Mouse (Mus musculus) spleen, adult 2 months (tissue): Measurements from ENCODE around the gene Gm45713. TPM values are rescaled to one million over a fixed set of nuclear protein-coding genes. Genes with fewer than 3 reads are reported as not detected.
"Not testable (repeated sequence)": the region's sequence is repeated elsewhere in the genome, so short reads cannot be mapped to it uniquely, and the experiment has no call there.

ENCODE experiments used
- DNase-seq, 2 experiments: peaks; one replicate each; pipeline versions ENCODE4 v3.0.0 to v3.0.0-alpha.2; 2012 to 2021; ENCODE audit warnings: low spot score in 2 of 2, low read depth in 1 of 2
- H3K27ac ChIP-seq: fragments of 200-500 bp; 2 replicates; pipeline ENCODE4 v1.5.1; 2012; ENCODE audit warnings: low read length, inconsistent platforms; ENCODE audit not compliant: insufficient read depth
- H3K27me3 ChIP-seq: fragments of 200-500 bp; 2 replicates; pipeline ENCODE4 v1.6.1; 2012; ENCODE audit warnings: mild to moderate bottlenecking, moderate library complexity, low read length, inconsistent platforms; ENCODE audit not compliant: control insufficient read depth, insufficient read depth
- H3K36me3 ChIP-seq: fragments of 200-500 bp; 2 replicates; pipeline ENCODE4 v1.6.1; 2012; ENCODE audit warnings: mild to moderate bottlenecking, low read length, inconsistent platforms; ENCODE audit not compliant: control insufficient read depth, insufficient read depth
- H3K4me1 ChIP-seq: fragments of 200-500 bp; 2 replicates; pipeline ENCODE4 v1.6.1; 2011; ENCODE audit warnings: inconsistent platforms; ENCODE audit not compliant: control insufficient read depth, insufficient read depth, insufficient read length
- H3K4me3 ChIP-seq: fragments of 200-500 bp; 2 replicates; pipeline ENCODE4 v1.5.1; 2011; ENCODE audit warnings: mild to moderate bottlenecking, inconsistent platforms; ENCODE audit not compliant: insufficient read depth, insufficient read length; ENCODE audit errors: extremely low read depth
- CTCF ChIP-seq: fragments of 200-500 bp; IDR thresholded peaks from 2 replicates; pipeline ENCODE4 v1.5.1; 2011; ENCODE audit warnings: mild to moderate bottlenecking, inconsistent platforms; ENCODE audit not compliant: insufficient read depth, insufficient read length, insufficient replicate concordance; ENCODE audit errors: extremely low read depth
- POLR2A ChIP-seq: fragments of 200-500 bp; IDR thresholded peaks from 2 replicates; pipeline ENCODE4 v1.6.1; 2011; ENCODE audit warnings: low read depth, low read length, inconsistent platforms
- WGBS: fragments of 180-500 bp; shearing (Covaris S2); methylation state at CpG from one replicate; pipeline ENCODE4 v1.1.7; 2018; 5-methylcytosine and 5-hydroxymethylcytosine counted together
- polyA plus RNA-seq: library from polyadenylated mRNA; depleted of rRNA; stranded (reverse); fragments of >200 nt; gene quantifications from 2 replicates; pipeline ENCODE4 v1.2.3, GENCODE M21; 2012

Gene Gm45713
- polyA plus RNA-seq, 1 experiment = 0.70 TPM

DNA sequence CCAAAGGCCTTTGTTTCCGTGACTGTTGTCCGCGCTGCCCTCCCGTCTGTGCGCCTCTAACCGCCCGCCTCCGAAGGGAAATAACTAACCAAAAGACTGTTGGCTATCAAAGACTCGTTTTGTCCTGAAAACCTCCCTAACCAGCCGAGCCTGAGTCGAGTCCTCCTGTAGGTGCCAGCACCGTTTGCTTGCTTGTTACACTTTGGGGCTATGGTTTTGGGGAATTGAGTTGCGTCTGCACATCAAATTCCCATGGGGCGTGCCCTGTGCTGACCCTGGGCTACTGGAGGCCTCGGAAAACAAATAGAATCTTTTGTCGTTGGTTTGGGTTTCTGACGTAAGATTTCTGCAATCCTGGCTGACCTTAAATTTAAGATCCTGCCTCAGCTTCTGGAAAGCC lies 6.7 kb downstream of the Gm45713 start:
- peaks cover 29% of the 10 kb centered on the region for H3K36me3 ChIP-seq
- 3% methylated on average over 17 of the region's 17 CpGs for WGBS
- no peaks in the 10 kb centered on the region for H3K27me3 ChIP-seq
- DNase-seq = no peak
- H3K4me3 ChIP-seq = peak overlapping the region; percentile 60
- H3K27ac ChIP-seq = peak overlapping the region; percentile 85
- no peak for TF ChIP-seq CTCF
- no peak; the same call in 1 of the 2 replicates for TF ChIP-seq POLR2A
- peaks cover 3% of the 10 kb centered on the region; the same call in 1 of the 2 replicates for H3K4me1 ChIP-seq

DNA sequence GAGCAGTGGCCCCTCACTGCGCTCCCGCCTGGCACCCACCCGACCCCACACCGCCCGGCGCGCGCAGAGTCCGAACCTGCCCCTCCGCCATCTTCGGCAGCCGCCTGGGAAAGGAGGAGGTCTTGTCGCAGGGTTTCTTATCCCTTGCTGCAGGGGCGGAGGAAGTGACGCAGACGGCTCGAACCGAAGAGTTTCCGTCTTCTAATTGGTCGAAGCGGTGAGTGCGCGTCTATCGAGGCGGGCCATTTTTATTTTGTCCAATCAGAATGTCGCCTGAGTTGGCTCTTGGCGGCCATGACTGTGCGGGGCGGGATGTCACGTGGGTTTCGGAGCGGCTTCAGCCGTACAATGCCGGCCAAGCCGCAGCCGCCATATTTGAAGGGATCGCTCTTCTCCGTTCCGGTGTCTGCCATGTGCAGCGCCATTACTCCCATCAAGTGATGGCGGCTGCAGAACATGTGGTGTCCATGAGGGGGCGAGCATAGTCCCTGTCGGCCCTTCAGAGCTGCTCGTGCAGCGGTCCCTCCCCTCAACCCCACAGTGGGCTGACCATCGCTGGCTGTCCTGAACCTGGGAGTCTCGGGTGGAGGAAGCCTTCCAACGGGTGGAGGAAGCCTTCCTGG lies 7.3 kb downstream of the Gm45713 start, which contains the start of gene Rpl13a:
Gene Rpl13a, minus strand, starts transcription at position 138 of the 623 bp plus-strand sequence.
- peak within 1 kb of the TSS; percentile 88 for H3K27ac ChIP-seq
- H3K36me3 ChIP-seq = peaks cover 29% of the 10 kb centered on the region
- under 1% methylated on average over 47 of the region's 48 CpGs for WGBS
- peak; percentile 79; the same call in 1 of the 2 replicates for TF ChIP-seq CTCF
- TF ChIP-seq POLR2A = peak; percentile 97
- no peaks in the 10 kb centered on the region for H3K27me3 ChIP-seq
- DNase-seq = peak; percentile 97 to 99
- peak within 1 kb of the TSS; percentile 91 for H3K4me3 ChIP-seq
- peaks cover 3% of the 10 kb centered on the region; the same call in 1 of the 2 replicates for H3K4me1 ChIP-seq

- 3% methylated on average over 6 of the region's 6 CpGs for WGBS
- H3K27ac ChIP-seq = peak overlapping the region; percentile 88
- no peaks in the 10 kb centered on the region for H3K27me3 ChIP-seq
- H3K36me3 ChIP-seq = peaks cover 32% of the 10 kb centered on the region
- H3K4me1 ChIP-seq = peaks cover 3% of the 10 kb centered on the region; the same call in 1 of the 2 replicates
- no peak for TF ChIP-seq CTCF
- no peak for TF ChIP-seq POLR2A
- DNase-seq = no peak
- peak overlapping the region; percentile 91 for H3K4me3 ChIP-seq
Measured at GRCm38 (mm10) chr7:45127700-45128224, 8.3 kb downstream of the Gm45713 start.

DNA sequence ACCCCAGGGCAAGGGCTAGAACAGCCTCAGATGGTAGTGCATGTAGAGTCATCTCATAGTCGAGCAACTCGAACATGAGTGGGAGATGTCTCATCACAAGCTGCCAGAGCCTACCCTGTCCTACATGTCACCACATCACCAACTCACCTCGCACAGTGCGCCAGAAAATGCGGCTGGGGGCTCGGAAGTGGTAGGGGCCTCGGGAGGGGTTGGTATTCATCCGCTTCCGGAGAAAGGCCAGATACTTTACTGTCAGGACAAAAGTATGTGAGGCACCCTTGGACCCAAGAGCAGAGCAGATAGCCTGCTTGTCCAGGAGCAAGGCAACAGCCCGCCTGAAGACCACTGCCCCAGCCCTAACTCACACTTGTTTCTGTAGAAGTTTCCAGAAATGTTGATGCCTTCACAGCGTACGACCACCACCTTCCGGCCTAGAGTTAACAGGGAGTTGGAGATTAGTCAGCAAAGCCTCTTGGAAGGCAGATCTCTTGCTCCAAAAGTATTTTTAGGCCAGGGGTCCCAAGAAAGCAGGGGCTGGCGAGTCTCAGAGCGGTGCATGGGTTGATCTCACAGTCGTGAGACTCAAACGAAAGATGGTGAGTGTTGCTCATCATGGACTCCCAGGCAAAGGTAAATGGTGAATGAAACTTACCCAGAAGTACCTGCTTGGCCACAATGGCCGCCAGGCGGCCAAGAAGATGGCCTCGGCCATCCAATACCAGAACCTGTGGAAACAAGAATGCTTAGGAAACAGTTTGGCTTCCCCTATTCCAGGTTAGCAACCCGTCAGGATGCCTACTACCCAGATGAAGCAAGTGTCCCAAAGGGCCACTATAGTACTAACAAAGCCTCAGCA lies 9.0 kb downstream of the Gm45713 start:
- no peak for DNase-seq
- H3K27ac ChIP-seq = 0 out of 2 replicates have a peak overlapping the region, but pooled peaks have one; percentile 14
- TF ChIP-seq POLR2A (no peak), CTCF (no peak)
- H3K4me1 ChIP-seq = peaks cover 3% of the 10 kb centered on the region; the same call in 1 of the 2 replicates
- peaks cover 35% of the 10 kb centered on the region for H3K36me3 ChIP-seq
- 45% methylated on average over 21 of the region's 21 CpGs for whole genome bisulfite sequencing
- no peaks in the 10 kb centered on the region for H3K27me3 ChIP-seq
- peak overlapping the region; percentile 91 for H3K4me3 ChIP-seq

- H3K27me3 ChIP-seq = no peaks in the 10 kb centered on the region
- no peak overlapping the region for H3K4me3 ChIP-seq
- peaks cover 3% of the 10 kb centered on the region; the same call in 1 of the 2 replicates for H3K4me1 ChIP-seq
- TF ChIP-seq POLR2A = no peak
- TF ChIP-seq CTCF = no peak
- DNase-seq = no peak
- WGBS = 89% methylated on average over 17 of the region's 17 CpGs
- peaks cover 35% of the 10 kb centered on the region for H3K36me3 ChIP-seq
- 0 out of 2 replicates have a peak overlapping the region, but pooled peaks have one; percentile 14 for H3K27ac ChIP-seq
Measured at GRCm38 (mm10) chr7:45126147-45126843, 9.7 kb downstream of the Gm45713 start.

- peaks cover 35% of the 10 kb centered on the region for H3K36me3 ChIP-seq
- not testable (repeated sequence) for DNase-seq, H3K4me1 ChIP-seq, H3K4me3 ChIP-seq, H3K27ac ChIP-seq, H3K27me3 ChIP-seq
- WGBS = 87% methylated on average over 5 of the region's 5 CpGs
Measured at GRCm38 (mm10) chr7:45125649-45126048, 10.4 kb downstream of the Gm45713 start.
